Mouse (Mus musculus): ENCODE data around the gene Zfand2a. TPM values are rescaled to one million over a fixed set of nuclear protein-coding genes. Genes with fewer than 3 reads are reported as not detected.

Gene Zfand2a
- polyA plus RNA-seq, 1 experiment from 2014 or later, result 15.2 TPM

DNA sequence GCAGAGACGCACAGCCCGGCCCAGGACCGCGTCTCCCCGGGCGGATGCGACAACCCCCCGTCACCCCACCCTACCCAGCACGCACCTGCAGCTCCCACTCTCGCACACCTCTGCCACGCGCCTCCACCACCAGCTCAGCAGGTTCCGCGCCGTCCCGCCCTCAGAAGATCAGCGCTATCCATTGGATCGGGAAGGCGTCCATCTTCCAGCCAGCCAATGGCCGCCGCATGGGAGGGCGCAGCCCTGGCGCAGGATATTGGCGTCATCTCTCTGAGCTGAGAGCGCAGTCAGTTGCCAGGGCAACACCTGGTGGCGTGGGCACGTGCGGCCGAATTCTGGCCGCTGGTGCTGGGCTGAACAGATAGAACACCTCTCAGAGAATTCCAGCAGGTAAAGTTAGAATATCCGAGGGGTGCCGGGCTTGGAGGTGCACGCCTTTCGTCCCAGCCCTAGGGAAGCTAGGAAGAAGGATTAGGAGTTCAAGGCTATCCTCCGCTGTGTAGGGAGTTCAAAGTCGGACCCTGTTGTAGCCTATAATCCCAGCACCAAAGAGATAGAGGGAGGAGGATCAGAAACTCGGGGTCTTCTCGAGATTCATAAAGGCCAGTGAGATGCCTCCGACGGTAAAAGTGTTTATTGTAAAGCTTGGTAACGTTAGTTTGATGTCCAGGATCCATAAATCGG lies 23.8 kb downstream of the Zfand2a start, which contains the start of gene 3110082I17Rik:
Gene 3110082I17Rik, minus strand, starts transcription at position 144 of the 684 bp plus-strand sequence.
- Histone ChIP-seq H3K4me2 (replicated peaks) (peak within 1 kb of the TSS; percentile 84), H3K9me3 (no peaks in the 10 kb centered on the region), H3K27ac (no peak within 1 kb of the TSS), H3K9ac (peak within 1 kb of the TSS; percentile 56), H3K36me3 (peaks cover 2% of the 10 kb centered on the region; the same call in 1 of the 2 replicates), H3K4me1 (peaks cover 10% of the 10 kb centered on the region), H3K27me3 (replicated peaks) (no peaks in the 10 kb centered on the region), H3K4me3 (peak within 1 kb of the TSS; percentile 63)
- WGBS, result 5% methylated on average over 42 of the region's 42 CpGs
- peak; percentile 96 for ATAC-seq (ENCODE audit: low FRiP score, low read depth)

DNA sequence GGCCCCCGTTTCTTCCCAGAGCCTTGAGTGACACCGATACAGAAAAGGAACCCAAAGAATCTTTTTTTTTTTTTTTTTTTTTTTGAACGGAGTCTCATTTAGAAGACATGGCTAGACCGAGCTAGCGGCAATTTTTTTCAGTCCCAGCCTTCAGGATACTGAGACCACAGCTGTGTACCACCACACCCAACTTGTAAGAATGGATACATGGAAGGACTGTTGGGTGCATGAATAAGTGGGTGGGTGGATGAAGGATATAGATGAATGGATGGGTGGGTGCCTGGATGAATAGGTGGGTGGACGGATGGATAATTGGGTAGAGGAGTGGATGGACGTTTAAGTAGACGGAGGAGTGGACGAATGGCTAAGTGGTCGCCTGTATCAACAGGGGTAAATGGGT lies 24.4 kb downstream of the Zfand2a start:
- Histone ChIP-seq H3K4me2 (replicated peaks) (peak overlapping the region; percentile 84), H3K9ac (peak overlapping the region; percentile 56), H3K4me1 (peaks cover 10% of the 10 kb centered on the region), H3K4me3 (peak overlapping the region; percentile 63), H3K9me3 (no peaks in the 10 kb centered on the region), H3K27ac (no peak overlapping the region), H3K27me3 (replicated peaks) (no peaks in the 10 kb centered on the region), H3K36me3 (peaks cover 8% of the 10 kb centered on the region)
- 8% methylated on average over 10 of the region's 10 CpGs for WGBS
- no peak; the same call in none of the 2 replicates for ATAC-seq (ENCODE audit: low FRiP score, low read depth)

- H3K27ac ChIP-seq, result no peak overlapping the region
- H3K9me3 ChIP-seq, result no peaks in the 10 kb centered on the region
- no peak overlapping the region for H3K4me2 ChIP-seq (replicated peaks)
- H3K9ac ChIP-seq, result no peak overlapping the region
- WGBS, result 91% methylated on average over 8 of the region's 8 CpGs
- H3K27me3 ChIP-seq (replicated peaks), result no peaks in the 10 kb centered on the region
- no peak overlapping the region for H3K4me3 ChIP-seq
- ATAC-seq (ENCODE audit: low FRiP score, low read depth), result no peak
- peaks cover 13% of the 10 kb centered on the region for H3K36me3 ChIP-seq
- H3K4me1 ChIP-seq, result peaks cover 10% of the 10 kb centered on the region
Measured at GRCm38 (mm10) chr5:139457241-139457640, 27.1 kb downstream of the Zfand2a start.

DNA sequence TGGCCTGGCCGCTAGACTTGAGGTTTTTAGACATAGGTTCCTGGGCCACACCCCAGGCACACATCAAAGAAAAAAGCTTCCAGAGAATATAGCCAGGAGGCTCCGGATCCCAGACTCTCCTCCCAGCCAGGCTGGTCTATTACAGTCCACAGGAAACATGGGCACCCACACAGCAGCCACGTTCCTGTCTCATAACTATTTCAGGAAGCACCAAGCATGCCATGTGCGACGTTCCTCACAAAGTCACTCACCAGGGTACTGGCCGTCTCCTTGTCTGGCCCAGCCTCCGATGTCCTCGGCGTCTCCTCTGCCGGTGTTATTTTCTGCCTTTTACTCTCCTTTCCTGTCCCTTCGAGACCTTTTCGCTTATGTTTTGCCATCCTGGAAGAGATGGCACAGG lies 29.2 kb downstream of the Zfand2a start:
- Histone ChIP-seq H3K9ac (no peak overlapping the region), H3K36me3 (peaks cover 13% of the 10 kb centered on the region), H3K27ac (no peak overlapping the region), H3K4me1 (peaks cover 15% of the 10 kb centered on the region), H3K27me3 (replicated peaks) (no peaks in the 10 kb centered on the region), H3K9me3 (no peaks in the 10 kb centered on the region), H3K4me2 (replicated peaks) (no peak overlapping the region), H3K4me3 (no peak overlapping the region)
- ATAC-seq (ENCODE audit: low FRiP score, low read depth), result no peak
- 89% methylated on average over 12 of the region's 12 CpGs for WGBS

DNA sequence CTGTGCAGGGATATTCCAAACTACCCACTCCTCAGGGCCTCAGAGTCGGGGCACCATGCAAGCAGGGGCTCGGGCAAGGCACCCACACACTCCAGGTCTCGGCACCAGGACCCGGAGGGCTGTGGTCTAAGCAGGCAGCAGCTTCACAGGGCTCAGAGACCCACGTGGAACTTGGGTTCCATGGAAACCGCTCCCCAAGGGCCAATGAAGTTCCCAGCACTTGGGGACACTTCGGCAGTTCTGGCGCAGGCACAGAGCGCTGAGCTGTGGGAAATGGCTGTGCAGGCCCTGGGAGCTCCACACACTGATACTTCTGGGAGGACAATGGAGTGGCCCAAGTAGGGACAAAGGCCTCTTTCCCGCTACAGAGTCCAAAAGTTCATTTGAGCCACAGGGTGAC lies 31.3 kb downstream of the Zfand2a start:
- no peaks in the 10 kb centered on the region for H3K27me3 ChIP-seq (replicated peaks)
- H3K36me3 ChIP-seq, result peaks cover 13% of the 10 kb centered on the region
- no peak overlapping the region for H3K4me3 ChIP-seq
- no peak for ATAC-seq (ENCODE audit: low FRiP score, low read depth)
- no peak overlapping the region for H3K9ac ChIP-seq
- no peaks in the 10 kb centered on the region for H3K9me3 ChIP-seq
- WGBS, result 89% methylated on average over 10 of the region's 10 CpGs
- no peak overlapping the region for H3K4me2 ChIP-seq (replicated peaks)
- H3K27ac ChIP-seq, result no peak overlapping the region
- peaks cover 18% of the 10 kb centered on the region for H3K4me1 ChIP-seq

DNA sequence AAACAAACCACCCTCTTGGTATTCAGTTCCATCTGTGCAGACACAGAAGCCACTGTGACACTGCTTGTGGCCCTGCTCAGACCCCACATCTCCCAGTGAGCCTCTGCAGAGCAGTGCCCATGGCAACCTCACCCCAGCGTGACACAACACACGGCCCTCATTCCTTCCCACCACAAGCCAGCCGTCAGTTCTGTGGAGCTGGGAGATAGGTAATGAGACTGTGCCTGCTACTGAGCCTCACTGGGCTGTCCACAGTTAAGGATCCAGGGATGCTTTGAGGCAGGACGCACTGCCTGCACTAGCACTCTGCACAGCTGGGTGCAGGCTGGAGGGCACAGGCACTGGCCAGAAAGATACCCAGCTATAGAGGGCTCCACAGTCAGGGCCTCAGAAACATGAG lies 34.4 kb downstream of the Zfand2a start:
- Histone ChIP-seq H3K9ac (no peak overlapping the region), H3K27me3 (replicated peaks) (no peaks in the 10 kb centered on the region), H3K27ac (peak overlapping the region; percentile 62), H3K4me3 (no peak overlapping the region), H3K4me1 (peaks cover 22% of the 10 kb centered on the region), H3K4me2 (replicated peaks) (0 out of 2 replicates have a peak overlapping the region, but pooled peaks have one; percentile 5), H3K9me3 (no peaks in the 10 kb centered on the region), H3K36me3 (peaks cover 5% of the 10 kb centered on the region; the same call in 1 of the 2 replicates)
- ATAC-seq (ENCODE audit: low FRiP score, low read depth), result peak; percentile 72
- WGBS, result 25% methylated on average over 4 of the region's 4 CpGs

DNA sequence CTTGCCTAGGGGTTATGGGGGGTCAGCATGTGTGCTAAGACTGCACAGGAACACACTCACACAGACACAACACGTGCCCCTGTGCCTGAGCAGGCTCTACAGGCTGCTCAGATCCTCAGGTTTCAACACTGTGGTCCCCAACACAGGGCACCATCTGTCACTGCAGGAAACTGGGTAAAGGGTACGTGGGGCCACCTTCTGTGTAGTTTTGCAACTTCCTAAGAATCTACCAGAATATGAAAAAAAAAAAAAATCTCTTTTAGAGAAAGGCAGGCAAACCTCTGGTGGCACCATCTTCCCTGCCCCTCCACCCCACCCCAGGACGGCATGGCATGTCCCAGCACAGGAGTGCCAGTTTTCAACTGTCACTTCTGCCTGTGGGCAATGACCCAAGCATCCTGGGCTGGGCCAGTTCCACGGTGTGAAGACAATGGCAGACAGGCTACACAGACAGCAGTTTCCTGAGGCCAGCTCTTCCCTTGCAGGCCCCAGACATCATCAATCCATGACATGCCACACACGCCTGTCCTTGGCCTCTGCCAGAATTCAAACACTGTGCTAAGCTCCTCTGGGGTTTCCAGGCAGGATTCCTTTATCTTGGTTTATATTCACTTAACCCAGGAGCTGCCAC lies 35.1 kb downstream of the Zfand2a start:
- Histone ChIP-seq H3K36me3 (0 out of 2 replicates have a peak, but pooled peaks cover 3% of the 10 kb centered on the region), H3K9ac (no peak overlapping the region), H3K4me3 (no peak overlapping the region), H3K27me3 (replicated peaks) (no peaks in the 10 kb centered on the region), H3K9me3 (no peaks in the 10 kb centered on the region), H3K27ac (peak overlapping the region; percentile 62), H3K4me2 (replicated peaks) (0 out of 2 replicates have a peak overlapping the region, but pooled peaks have one; percentile 5), H3K4me1 (peaks cover 22% of the 10 kb centered on the region)
- 45% methylated on average over 5 of the region's 5 CpGs for WGBS
- ATAC-seq (ENCODE audit: low FRiP score, low read depth), result peak; percentile 58

DNA sequence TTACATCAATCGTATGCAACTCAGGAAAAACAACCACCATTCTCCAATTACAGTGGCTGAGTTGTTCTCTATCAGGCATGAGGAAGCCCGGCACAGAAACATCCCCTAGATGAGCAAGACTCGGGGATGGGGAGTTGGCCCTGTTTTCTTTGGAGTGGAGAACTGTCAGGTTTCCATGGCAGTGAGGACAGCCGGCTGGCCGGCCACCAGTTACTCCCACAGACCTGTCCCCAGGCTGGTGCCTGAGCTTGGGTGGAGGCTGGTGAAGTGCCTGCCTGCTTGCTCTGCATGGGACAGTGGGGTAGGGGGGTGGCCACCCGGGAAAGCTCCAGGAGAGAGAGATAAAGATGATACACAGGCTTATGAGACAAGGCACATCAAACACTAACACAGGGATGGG lies 36.3 kb downstream of the Zfand2a start:
- ATAC-seq (ENCODE audit: low FRiP score, low read depth), result no peak
- Histone ChIP-seq H3K9me3 (no peaks in the 10 kb centered on the region), H3K27ac (no peak overlapping the region)

DNA sequence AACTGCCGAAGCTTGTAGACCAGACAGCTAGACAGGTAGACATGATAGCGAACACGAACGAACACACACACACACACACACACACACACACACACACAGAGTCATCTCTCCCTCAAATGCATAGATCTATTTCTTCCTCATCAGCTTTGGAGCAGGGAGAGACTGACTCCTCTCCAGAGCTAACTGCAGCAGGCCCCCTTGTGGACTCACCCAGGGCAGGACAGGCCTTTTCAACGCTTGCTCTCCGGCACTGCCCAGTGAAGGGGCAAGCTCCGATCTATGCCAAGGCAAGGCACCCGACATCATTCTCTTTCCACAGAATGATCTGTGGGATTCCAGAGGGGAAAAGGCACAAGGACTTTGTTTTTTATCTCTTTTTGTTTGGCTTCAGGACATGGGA lies 39.1 kb downstream of the Zfand2a start:
- H3K4me3 ChIP-seq, result no peak overlapping the region
- no peaks in the 10 kb centered on the region for H3K9me3 ChIP-seq
- H3K27ac ChIP-seq, result no peak overlapping the region
- no peak overlapping the region for H3K4me2 ChIP-seq (replicated peaks)
- H3K9ac ChIP-seq, result no peak overlapping the region
- no peaks in the 10 kb centered on the region for H3K36me3 ChIP-seq
- no peaks in the 10 kb centered on the region for H3K27me3 ChIP-seq (replicated peaks)
- 92% methylated on average over 8 of the region's 8 CpGs for WGBS
- no peak for ATAC-seq (ENCODE audit: low FRiP score, low read depth)
- peaks cover 25% of the 10 kb centered on the region for H3K4me1 ChIP-seq

More for the DNA sequence above, 36.3 kb downstream of the Zfand2a start:
- H3K9ac ChIP-seq, result no peak overlapping the region
- H3K27me3 ChIP-seq (replicated peaks), result no peaks in the 10 kb centered on the region
- no peak overlapping the region for H3K4me3 ChIP-seq
- WGBS, result 81% methylated on average over 6 of the region's 6 CpGs
- no peaks in the 10 kb centered on the region for H3K36me3 ChIP-seq
- H3K4me2 ChIP-seq (replicated peaks), result no peak overlapping the region
- H3K4me1 ChIP-seq, result peaks cover 25% of the 10 kb centered on the region

DNA sequence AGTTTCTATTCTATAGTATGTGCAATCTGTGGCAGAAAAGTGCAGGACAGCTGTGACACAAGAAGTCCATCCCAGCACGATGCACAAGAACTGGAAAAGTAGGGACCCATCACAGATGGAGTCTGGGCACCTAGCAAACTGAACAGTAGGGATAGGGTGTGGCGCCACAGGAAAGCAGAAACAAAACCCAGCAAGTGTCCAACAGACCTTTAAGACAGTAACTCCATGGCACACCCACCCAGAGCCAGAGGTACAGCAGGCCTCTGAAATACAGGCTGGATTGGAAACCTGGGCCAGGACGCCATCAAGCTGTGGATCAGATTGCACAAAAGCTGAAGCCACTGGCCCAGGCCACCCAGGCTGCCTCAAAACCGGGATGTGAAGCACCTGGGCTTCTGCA lies 41.4 kb downstream of the Zfand2a start:
- Histone ChIP-seq H3K9ac (no peak overlapping the region), H3K36me3 (no peaks in the 10 kb centered on the region), H3K9me3 (no peaks in the 10 kb centered on the region), H3K4me1 (peaks cover 11% of the 10 kb centered on the region; the same call in 1 of the 2 replicates), H3K27me3 (replicated peaks) (no peaks in the 10 kb centered on the region), H3K4me2 (replicated peaks) (no peak overlapping the region), H3K27ac (no peak overlapping the region), H3K4me3 (no peak overlapping the region)
- 77% methylated on average over 4 of the region's 4 CpGs for WGBS
- no peak for ATAC-seq (ENCODE audit: low FRiP score, low read depth)

DNA sequence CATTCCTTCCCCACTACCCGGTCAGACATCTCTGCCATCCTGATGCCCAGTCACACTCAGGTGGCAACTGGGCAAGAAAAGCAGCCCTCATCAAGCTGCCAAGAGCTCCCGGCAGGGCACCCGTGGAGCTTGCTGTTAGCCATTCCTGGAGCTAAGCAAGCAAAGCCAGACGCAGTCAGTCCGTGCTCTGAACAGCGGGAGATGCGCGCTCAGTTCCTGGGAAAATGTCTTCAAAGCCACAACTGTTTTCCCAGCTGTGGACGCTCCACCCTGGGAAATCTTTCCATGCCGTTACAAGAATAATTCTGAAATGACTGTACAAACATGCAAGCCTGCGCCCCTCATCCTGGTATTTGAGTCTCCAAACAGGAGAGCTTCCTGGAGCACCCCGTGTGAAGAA lies 41.9 kb downstream of the Zfand2a start:
- H3K4me3 ChIP-seq, result no peak overlapping the region
- peaks cover 11% of the 10 kb centered on the region; the same call in 1 of the 2 replicates for H3K4me1 ChIP-seq
- no peaks in the 10 kb centered on the region for H3K27me3 ChIP-seq (replicated peaks)
- no peak overlapping the region for H3K9ac ChIP-seq
- H3K27ac ChIP-seq, result no peak overlapping the region; the same call in 1 of the 2 replicates
- H3K36me3 ChIP-seq, result no peaks in the 10 kb centered on the region
- 71% methylated on average over 12 of the region's 12 CpGs for WGBS
- H3K4me2 ChIP-seq (replicated peaks), result no peak overlapping the region
- no peak for ATAC-seq (ENCODE audit: low FRiP score, low read depth)
- no peaks in the 10 kb centered on the region for H3K9me3 ChIP-seq

DNA sequence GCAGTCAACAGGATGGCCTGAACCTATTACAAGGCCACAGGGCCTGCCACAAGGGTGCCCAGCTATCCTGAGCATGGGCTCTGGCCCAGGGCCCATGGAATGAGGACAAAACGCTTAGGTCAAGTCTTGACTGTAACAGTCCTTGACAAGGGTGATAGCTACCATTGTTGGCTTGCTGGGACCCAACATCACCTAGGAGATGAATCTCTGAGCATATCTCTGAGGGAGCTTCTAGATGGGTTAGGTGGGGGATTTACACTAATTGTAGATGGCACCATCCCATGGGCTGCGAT lies 42.7 kb downstream of the Zfand2a start:
- no peak overlapping the region for H3K4me3 ChIP-seq
- no peaks in the 10 kb centered on the region for H3K36me3 ChIP-seq
- peaks cover 11% of the 10 kb centered on the region; the same call in 1 of the 2 replicates for H3K4me1 ChIP-seq
- no peaks in the 10 kb centered on the region for H3K9me3 ChIP-seq
- WGBS, result 94% methylated on average over 2 of the region's 2 CpGs
- no peak overlapping the region for H3K27ac ChIP-seq
- no peaks in the 10 kb centered on the region for H3K27me3 ChIP-seq (replicated peaks)
- ATAC-seq (ENCODE audit: low FRiP score, low read depth), result no peak
- H3K4me2 ChIP-seq (replicated peaks), result no peak overlapping the region
- no peak overlapping the region for H3K9ac ChIP-seq
